Mouse (Mus musculus) neural tube, embryonic 11.5 days (tissue): ENCODE results near the gene Msantd1. TPM values are rescaled to one million over a fixed set of nuclear protein-coding genes. Genes with fewer than 3 reads are reported as not detected.

Experiments
- ATAC-seq: fragments of 200-750 bp; cut with Nextera tagmentation; 2 replicates; pipeline ENCODE4 v1.8.0; 2017; ENCODE audit warnings: moderate number of reproducible peaks, mild to moderate bottlenecking, moderate TSS enrichment, moderate library complexity; ENCODE audit not compliant: insufficient read depth, low FRiP score, low TSS enrichment
- DNase-seq: peaks from one replicate; pipeline ENCODE4 v3.0.0-alpha.2; 2015; ENCODE audit warnings: low spot score
- H3K27ac ChIP-seq: fragments of 300-500 bp; sonication (generic); 2 replicates; pipeline ENCODE4 v1.5.1; 2014; ENCODE audit warnings: low read depth, mild to moderate bottlenecking, low read length
- H3K27me3 ChIP-seq: fragments of 300-500 bp; sonication (generic); 2 replicates; pipeline ENCODE4 v1.6.1; 2014; ENCODE audit warnings: mild to moderate bottlenecking, low read length, mixed read lengths; ENCODE audit not compliant: control insufficient read depth, insufficient read depth
- H3K36me3 ChIP-seq: fragments of 300-500 bp; sonication (generic); 2 replicates; pipeline ENCODE4 v1.6.1; 2014; ENCODE audit warnings: mild to moderate bottlenecking, low read length, moderate library complexity, mixed read lengths; ENCODE audit not compliant: control insufficient read depth, insufficient read depth
- H3K4me1 ChIP-seq: fragments of 300-500 bp; sonication (generic); 2 replicates; pipeline ENCODE4 v1.6.1; 2014; ENCODE audit warnings: low read length, mixed read lengths; ENCODE audit not compliant: control insufficient read depth, insufficient read depth
- H3K4me2 ChIP-seq: fragments of 300-500 bp; sonication (generic); 2 replicates; pipeline ENCODE4 v1.6.1; 2014; ENCODE audit warnings: low read depth, mild to moderate bottlenecking, moderate library complexity
- H3K4me3 ChIP-seq: fragments of 300-500 bp; sonication (generic); 2 replicates; pipeline ENCODE4 v1.5.1; 2014; ENCODE audit warnings: low read depth, low read length
- H3K9ac ChIP-seq: fragments of 300-500 bp; sonication (generic); 2 replicates; pipeline ENCODE4 v1.6.1; 2014; ENCODE audit warnings: mild to moderate bottlenecking, low read length
- H3K9me3 ChIP-seq: fragments of 300-500 bp; sonication (generic); 2 replicates; pipeline ENCODE4 v1.6.1; 2016; ENCODE audit warnings: low read length; ENCODE audit not compliant: control insufficient read depth
- WGBS: fragments of 180-500 bp; shearing (Covaris S2); extraction: QIAGEN DNeasy Blood & Tissue Kit; methylation state at CpG from one replicate; pipeline ENCODE4 v1.1.7; 2014; 5-methylcytosine and 5-hydroxymethylcytosine counted together
- polyA plus RNA-seq: library from polyadenylated mRNA; unstranded; fragments of >200 nt; fragmentation: Nextera tagmentation; extraction: Ambion mirVana; gene quantifications from 2 replicates; pipeline ENCODE4 v1.2.1, GENCODE M21; 2014

The Msantd1 gene
- polyA plus RNA-seq, 1 experiment from 2014 or later: 2.9 TPM

DNA sequence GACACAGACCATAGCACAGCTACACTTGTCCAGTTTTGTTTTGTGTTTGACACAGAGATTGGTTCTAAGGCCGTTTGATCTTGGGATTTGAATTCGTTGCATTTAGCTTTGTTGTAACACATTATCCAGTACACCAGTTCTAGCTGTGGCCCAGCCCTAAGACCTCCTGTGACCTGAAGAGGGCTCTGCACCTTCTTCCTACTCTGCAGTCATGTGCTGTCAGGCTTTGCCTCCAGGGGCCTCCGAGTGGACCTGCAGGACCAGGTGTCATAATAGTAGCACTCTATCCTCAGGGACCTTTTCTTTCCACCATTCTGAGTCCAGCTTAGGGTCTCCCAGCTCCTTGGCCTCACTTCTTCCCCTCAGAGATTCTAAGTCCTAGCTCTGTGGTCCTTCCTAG, 64.7 kb downstream of the Msantd1 start:
- H3K9me3 ChIP-seq: no peaks in the 10 kb centered on the region
- 88% methylated on average over 3 of the region's 3 CpGs for whole genome bisulfite sequencing
- no peaks in the 10 kb centered on the region for H3K4me1 ChIP-seq
- no peak overlapping the region for H3K9ac ChIP-seq
- ATAC-seq (no peak), DNase-seq (no peak)
- no peak overlapping the region for H3K27ac ChIP-seq
- peaks cover 9% of the 10 kb centered on the region for H3K36me3 ChIP-seq
- H3K27me3 ChIP-seq: no peaks in the 10 kb centered on the region
- no peak overlapping the region for H3K4me3 ChIP-seq
- no peak overlapping the region for H3K4me2 ChIP-seq

Other genes with a start within 250 kb of the Msantd1 start
- 32.0 and 33.5 TPM in 2 replicates for gene Nop14, start 247.9 kb upstream of the Msantd1 start, polyA plus RNA-seq
- 1.2 and 1.6 TPM in 2 replicates for gene Grk4, start 247.6 kb upstream of the Msantd1 start, polyA plus RNA-seq
- 14.8 and 16.3 TPM in 2 replicates for gene Htt, start 146.3 kb upstream of the Msantd1 start, polyA plus RNA-seq
- gene Rgs12, start 41.4 kb downstream of the Msantd1 start, polyA plus RNA-seq: 39.5 and 40.3 TPM in 2 replicates
- 0.25 and 0.30 TPM in 2 replicates for gene Hgfac, start 133.5 kb downstream of the Msantd1 start, polyA plus RNA-seq
- gene Dok7, start 148.8 kb downstream of the Msantd1 start, polyA plus RNA-seq: 0.37 and 1.1 TPM in 2 replicates
- 94.1 and 101 TPM in 2 replicates for gene Lrpap1, start 197.8 kb downstream of the Msantd1 start, polyA plus RNA-seq